Mouse (Mus musculus) embryonic facial prominence, embryonic 13.5 days (tissue): ENCODE results near the gene Rnf135. TPM values are rescaled to one million over a fixed set of nuclear protein-coding genes. Genes with fewer than 3 reads are reported as not detected.
"Not testable (repeated sequence)": the region's sequence is repeated elsewhere in the genome, so short reads cannot be mapped to it uniquely, and the experiment has no call there.

Source experiments
- ATAC-seq: fragments of 200-750 bp; cut with Nextera tagmentation; 2 replicates; pipeline ENCODE4 v1.8.0; 2017; ENCODE audit warnings: low read depth; ENCODE audit not compliant: insufficient number of reproducible peaks, insufficient read depth, low FRiP score, low TSS enrichment
- H3K27ac ChIP-seq: fragments of 300-500 bp; sonication (generic); 2 replicates; pipeline ENCODE4 v1.5.1; 2015; ENCODE audit warnings: moderate library complexity, mild to moderate bottlenecking, inconsistent platforms
- H3K27me3 ChIP-seq: fragments of 300-500 bp; sonication (generic); 2 replicates; pipeline ENCODE4 v1.6.1; 2015; ENCODE audit warnings: mild to moderate bottlenecking, inconsistent platforms
- H3K36me3 ChIP-seq: fragments of 300-500 bp; sonication (generic); 2 replicates; pipeline ENCODE4 v1.6.1; 2015; ENCODE audit warnings: mild to moderate bottlenecking, inconsistent platforms
- H3K4me1 ChIP-seq: fragments of 300-500 bp; sonication (generic); 2 replicates; pipeline ENCODE4 v1.6.1; 2015; ENCODE audit warnings: inconsistent platforms
- H3K4me2 ChIP-seq: fragments of 300-500 bp; sonication (generic); 2 replicates; pipeline ENCODE4 v1.6.1; 2015; ENCODE audit warnings: moderate library complexity, mild to moderate bottlenecking, inconsistent platforms
- H3K4me3 ChIP-seq: fragments of 300-500 bp; sonication (generic); 2 replicates; pipeline ENCODE4 v1.5.1; 2015; ENCODE audit warnings: mild to moderate bottlenecking, inconsistent platforms
- H3K9ac ChIP-seq: fragments of 300-500 bp; sonication (generic); 2 replicates; pipeline ENCODE4 v1.6.1; 2015; ENCODE audit warnings: mild to moderate bottlenecking, inconsistent platforms
- H3K9me3 ChIP-seq: fragments of 300-500 bp; sonication (generic); 2 replicates; pipeline ENCODE4 v1.6.1; 2016; ENCODE audit warnings: inconsistent platforms
- WGBS: fragments of 180-500 bp; shearing (Covaris S2); methylation state at CpG from one replicate; pipeline ENCODE4 v1.1.7; 2015; ENCODE audit warnings: mixed read lengths; 5-methylcytosine and 5-hydroxymethylcytosine counted together
- polyA plus RNA-seq: library from polyadenylated mRNA; unstranded; fragments of >200 nt; fragmentation: Nextera tagmentation; extraction: Ambion mirVana; gene quantifications from 2 replicates; pipeline ENCODE4 v1.2.1, GENCODE M21; 2015

The Rnf135 gene
- polyA plus RNA-seq, 1 experiment from 2014 or later: 8.1 TPM

DNA sequence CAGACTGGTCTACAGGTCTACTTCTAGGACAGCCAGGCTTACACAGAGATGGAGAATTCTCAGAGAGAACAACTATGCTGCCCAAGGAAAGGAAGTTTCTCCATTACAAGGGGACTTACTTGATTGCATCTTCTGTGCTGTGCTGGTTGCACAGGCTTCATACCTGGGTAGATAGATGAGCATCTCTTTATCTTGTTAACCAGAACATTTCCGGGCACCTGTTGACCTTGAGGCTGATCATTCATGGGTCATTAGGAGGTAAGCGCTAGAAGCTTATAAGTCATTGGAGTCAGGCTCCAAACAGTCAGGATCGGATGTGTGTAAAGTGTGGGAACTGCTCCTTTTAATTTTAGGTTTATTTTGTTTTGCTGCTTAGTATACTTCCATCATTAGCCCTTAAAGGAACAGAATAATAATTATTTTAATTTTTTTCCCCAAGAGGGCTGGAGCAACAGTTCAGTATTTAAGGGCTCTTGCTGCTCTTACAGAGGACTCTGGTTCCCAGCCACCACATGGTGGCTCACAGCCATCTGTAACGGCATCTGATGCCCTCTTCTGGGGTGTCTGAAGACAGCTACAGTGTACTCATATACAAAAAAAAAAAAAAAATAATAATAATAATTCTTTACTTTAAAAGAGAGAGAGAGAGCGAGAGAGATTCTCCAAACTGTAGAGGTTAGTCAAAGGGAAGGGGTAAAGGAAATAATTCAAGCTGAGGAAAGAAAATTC is 2.5 kb upstream of the Rnf135 start:
- WGBS: 75% methylated on average over 5 of the region's 5 CpGs
- no peaks in the 10 kb centered on the region for H3K9me3 ChIP-seq
- ATAC-seq: no peak
- no peaks in the 10 kb centered on the region for H3K27me3 ChIP-seq
- no peak overlapping the region for H3K27ac ChIP-seq
- H3K9ac ChIP-seq: no peak overlapping the region
- H3K4me1 ChIP-seq: peaks cover 5% of the 10 kb centered on the region; the same call in 1 of the 2 replicates
- no peaks in the 10 kb centered on the region for H3K36me3 ChIP-seq
- H3K4me2 ChIP-seq: no peak overlapping the region
- H3K4me3 ChIP-seq: no peak overlapping the region

DNA sequence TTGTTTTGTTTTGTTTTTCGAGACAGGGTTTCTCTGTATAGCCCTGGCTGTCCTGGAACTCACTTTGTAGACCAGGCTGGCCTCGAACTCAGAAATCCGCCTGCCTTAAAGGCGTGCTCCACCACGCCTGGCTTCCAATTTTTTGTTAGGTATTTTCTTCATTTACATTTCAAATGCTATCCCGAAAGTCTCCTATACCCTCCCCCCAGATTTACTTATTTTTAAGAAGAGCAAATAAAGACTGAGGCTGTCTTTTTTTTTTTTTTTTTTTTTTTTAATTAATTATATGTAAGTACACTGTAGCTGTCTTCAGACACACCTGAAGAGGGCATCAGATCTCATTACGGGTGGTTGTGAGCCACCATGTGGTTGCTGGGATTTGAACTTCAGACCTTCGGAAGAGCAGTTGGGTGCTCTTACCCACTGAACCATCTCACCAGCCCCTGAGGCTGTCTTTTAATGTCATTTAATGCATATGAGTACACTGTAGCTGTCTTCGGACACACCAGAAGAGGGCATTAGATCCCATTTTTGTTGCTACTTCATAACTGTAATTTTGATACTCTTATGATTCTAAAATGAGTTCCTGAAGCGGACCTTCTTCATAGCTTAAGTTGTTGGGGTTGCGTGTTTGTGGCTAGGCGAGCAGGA is 472 bp upstream of the Rnf135 start:
- peak overlapping the region; percentile 65 for H3K4me3 ChIP-seq
- not testable (repeated sequence) for ATAC-seq

DNA sequence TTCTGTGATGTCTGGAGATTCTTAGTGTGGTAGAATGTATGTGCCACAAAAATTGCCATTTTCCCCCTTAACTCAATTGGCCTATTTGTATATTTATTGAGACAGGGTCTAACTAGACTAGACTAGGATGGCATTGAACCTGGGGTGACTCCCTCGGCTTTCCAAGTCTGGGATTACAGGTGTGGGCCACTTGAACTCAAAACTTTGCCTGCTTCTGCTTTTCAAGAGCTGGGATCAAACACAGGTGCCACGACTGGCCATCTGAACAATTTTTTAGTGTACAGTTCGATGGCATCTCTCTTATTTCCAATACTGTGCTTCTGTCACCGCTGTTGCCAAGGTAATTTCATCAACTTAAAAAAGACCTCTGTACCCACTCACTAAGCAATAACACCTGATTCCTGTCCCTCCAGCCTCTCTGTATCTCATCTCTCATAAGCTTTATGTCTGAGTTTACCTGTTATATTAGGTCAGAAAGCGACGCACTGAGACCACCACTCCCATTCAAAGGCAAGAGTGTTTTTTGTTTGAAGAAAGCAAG is 950 bp downstream of the Rnf135 start:
- H3K27ac ChIP-seq: no peak overlapping the region
- H3K4me3 ChIP-seq: peak overlapping the region; percentile 65
- no peak for ATAC-seq
- peak overlapping the region; percentile 78 for H3K4me2 ChIP-seq
- peak overlapping the region; percentile 84; the same call in 1 of the 2 replicates for H3K9ac ChIP-seq
- no peaks in the 10 kb centered on the region for H3K9me3 ChIP-seq
- peaks cover 5% of the 10 kb centered on the region; the same call in 1 of the 2 replicates for H3K4me1 ChIP-seq
- H3K27me3 ChIP-seq: no peaks in the 10 kb centered on the region
- H3K36me3 ChIP-seq: no peaks in the 10 kb centered on the region
- WGBS: 84% methylated on average over 6 of the region's 6 CpGs

More for the DNA sequence above, 472 bp upstream of the Rnf135 start:
- not testable (repeated sequence) for H3K27me3 ChIP-seq, H3K36me3 ChIP-seq, H3K4me1 ChIP-seq, H3K9me3 ChIP-seq
- Histone ChIP-seq H3K4me2 (peak overlapping the region; percentile 78), H3K27ac (peak overlapping the region; percentile 85; the same call in 1 of the 2 replicates), H3K9ac (peak overlapping the region; percentile 84)
- 41% methylated on average over 12 of the region's 12 CpGs for WGBS

DNA sequence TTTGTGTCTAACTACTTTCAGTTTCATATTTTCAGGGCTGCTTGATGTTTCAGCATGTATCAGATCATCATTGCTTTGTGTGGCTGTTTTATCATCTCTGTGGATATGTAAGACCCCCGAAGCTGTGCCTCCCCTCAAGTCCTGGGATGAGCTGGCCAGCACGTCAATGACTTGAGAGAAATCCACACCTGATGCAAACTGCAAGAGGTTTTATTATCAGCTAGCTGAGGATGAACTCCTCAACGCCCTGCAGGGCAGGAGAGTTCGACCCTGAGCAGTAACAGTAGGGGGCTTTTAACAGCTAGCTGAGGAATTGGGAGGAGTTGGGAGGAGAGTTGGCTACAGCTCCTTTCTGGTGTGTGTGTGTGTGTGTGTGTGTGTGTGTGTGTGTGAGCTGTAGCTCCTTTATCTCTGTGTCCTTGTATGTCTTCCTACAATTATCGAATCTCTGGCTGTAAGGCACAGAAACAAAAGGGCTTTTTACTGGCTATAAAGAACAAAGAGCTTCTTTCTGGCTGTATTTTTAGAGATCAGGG is 1.9 kb downstream of the Rnf135 start:
- H3K27ac ChIP-seq, H3K9me3 ChIP-seq, H3K36me3 ChIP-seq, H3K4me3 ChIP-seq, H3K4me2 ChIP-seq, H3K9ac ChIP-seq, H3K4me1 ChIP-seq, ATAC-seq, H3K27me3 ChIP-seq: not testable (repeated sequence)
- WGBS: 59% methylated on average over 5 of the region's 5 CpGs

DNA sequence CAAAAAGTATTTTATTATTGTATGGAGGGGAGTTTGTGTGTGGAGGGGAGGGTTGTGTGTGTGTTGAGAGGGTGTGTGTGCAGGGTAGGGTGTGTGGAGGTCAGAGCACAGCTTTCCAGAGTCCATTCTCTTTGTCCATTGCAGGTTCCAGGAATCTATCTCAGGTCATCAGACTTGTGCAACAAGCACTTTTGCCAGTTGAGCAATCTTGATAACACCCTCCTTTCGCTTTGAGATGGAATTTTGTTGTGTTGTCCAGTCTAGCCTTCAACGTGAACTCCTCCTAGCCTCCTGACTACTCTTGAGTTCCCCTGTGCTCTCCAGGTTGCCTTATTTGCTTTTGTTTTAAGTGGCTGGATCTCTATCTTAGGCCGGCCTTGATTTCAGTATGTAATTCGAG is 6.6 kb downstream of the Rnf135 start:
- H3K36me3 ChIP-seq: peaks cover 8% of the 10 kb centered on the region
- ATAC-seq: no peak
- no peaks in the 10 kb centered on the region for H3K27me3 ChIP-seq
- no peak overlapping the region for H3K4me2 ChIP-seq
- no peaks in the 10 kb centered on the region for H3K4me1 ChIP-seq
- H3K9ac ChIP-seq: no peak overlapping the region
- no peak overlapping the region for H3K4me3 ChIP-seq
- WGBS: 61% methylated on average over 4 of the region's 4 CpGs
- no peak overlapping the region for H3K27ac ChIP-seq
- H3K9me3 ChIP-seq: no peaks in the 10 kb centered on the region; the same call in 1 of the 2 replicates

DNA sequence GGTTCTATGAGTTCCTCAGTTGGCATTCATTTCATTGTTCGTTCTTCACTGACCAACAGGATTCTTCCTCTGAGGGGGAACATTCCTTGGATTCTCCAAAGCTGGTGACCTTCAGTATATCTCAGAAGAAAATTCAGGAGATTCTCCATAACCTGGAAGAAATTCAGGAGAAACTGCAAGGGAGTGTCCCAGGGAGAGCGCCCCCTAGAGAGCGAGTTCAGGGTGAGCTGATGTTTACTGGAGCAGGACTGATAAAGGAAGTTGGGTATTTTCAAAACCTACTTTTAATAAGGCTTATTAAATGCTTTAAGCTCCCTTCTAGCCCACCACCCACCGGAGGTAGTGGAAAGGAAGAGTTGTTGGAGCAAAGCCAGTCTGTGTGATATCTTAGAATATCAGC is 10.2 kb downstream of the Rnf135 start:
- Histone ChIP-seq H3K4me2 (no peak overlapping the region), H3K4me3 (no peak overlapping the region), H3K9me3 (no peaks in the 10 kb centered on the region; the same call in 1 of the 2 replicates), H3K27me3 (no peaks in the 10 kb centered on the region), H3K27ac (no peak overlapping the region), H3K4me1 (no peaks in the 10 kb centered on the region), H3K36me3 (peaks cover 8% of the 10 kb centered on the region), H3K9ac (no peak overlapping the region)
- ATAC-seq: no peak
- 69% methylated on average over 4 of the region's 4 CpGs for WGBS

DNA sequence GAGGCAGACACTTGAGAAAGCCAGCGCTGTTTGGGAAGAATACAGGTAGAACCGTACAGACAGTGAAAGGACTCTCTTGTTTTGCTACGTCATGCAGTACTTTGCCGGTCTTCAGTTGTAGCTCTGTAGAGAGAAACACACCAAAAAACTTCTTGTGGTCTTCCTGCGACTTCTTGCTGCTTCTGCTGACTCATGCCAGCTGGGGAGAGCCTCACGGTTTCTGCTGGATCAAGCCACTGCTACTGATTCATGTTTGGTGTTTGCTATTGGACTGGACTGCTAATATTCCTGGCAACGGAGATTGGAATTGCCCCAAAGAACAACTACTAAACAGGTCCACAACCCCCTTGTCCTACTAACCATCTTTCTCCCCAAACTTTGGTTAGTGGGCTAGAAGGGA is 12.7 kb downstream of the Rnf135 start:
- no peak for ATAC-seq
- Histone ChIP-seq H3K4me3 (no peak overlapping the region), H3K4me2 (no peak overlapping the region), H3K4me1 (no peaks in the 10 kb centered on the region), H3K27me3 (no peaks in the 10 kb centered on the region), H3K36me3 (peaks cover 12% of the 10 kb centered on the region), H3K27ac (no peak overlapping the region), H3K9me3 (no peaks in the 10 kb centered on the region; the same call in 1 of the 2 replicates), H3K9ac (no peak overlapping the region)
- 86% methylated on average over 7 of the region's 7 CpGs for WGBS

DNA sequence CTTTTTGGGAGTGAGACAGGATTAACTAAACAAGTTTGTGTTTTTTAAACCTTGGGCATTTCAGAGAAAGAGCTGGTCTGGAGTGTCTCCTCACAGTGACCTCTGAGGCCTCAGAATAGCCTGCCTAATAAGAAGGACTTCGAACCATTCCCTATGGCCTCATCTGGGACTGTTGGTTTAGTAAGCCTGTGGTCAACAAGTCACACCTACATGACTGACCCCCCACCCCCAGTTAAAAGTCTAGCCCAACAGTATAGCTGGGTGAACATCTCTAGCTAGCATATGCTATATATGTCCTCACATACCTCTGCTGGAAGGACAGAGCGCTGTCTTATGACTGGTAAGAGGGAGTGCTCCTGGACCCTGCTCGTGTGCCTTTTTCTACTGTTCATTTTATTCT is 15.7 kb downstream of the Rnf135 start:
- no peaks in the 10 kb centered on the region for H3K27me3 ChIP-seq
- H3K4me1 ChIP-seq: no peaks in the 10 kb centered on the region
- no peak overlapping the region for H3K27ac ChIP-seq
- H3K4me3 ChIP-seq: no peak overlapping the region
- H3K9ac ChIP-seq: no peak overlapping the region
- H3K36me3 ChIP-seq: peaks cover 8% of the 10 kb centered on the region
- no peaks in the 10 kb centered on the region; the same call in 1 of the 2 replicates for H3K9me3 ChIP-seq
- 87% methylated on average over 3 of the region's 3 CpGs for WGBS
- no peak for ATAC-seq
- H3K4me2 ChIP-seq: no peak overlapping the region

DNA sequence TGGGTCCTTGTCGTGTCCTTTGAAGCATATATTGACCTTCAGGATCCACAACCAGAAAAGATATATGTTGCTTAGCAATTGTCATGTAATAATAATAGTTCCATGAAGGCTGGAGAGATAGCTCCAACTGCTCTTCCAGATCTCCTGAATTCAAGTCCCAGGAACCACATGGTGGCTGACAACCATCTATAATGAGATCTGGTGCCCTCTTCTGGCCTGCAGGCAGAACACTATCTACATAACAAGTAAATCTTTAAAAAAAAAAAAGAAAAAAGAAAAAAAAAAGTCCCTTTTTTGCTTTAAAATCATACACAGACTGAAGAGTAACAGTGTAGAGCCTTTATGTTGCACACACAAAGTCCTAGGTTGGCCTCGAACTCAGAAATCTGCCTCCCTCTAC is 16.1 kb downstream of the Rnf135 start:
- Histone ChIP-seq H3K27ac (no peak overlapping the region), H3K36me3 (peaks cover 4% of the 10 kb centered on the region; the same call in 1 of the 2 replicates), H3K9ac (no peak overlapping the region), H3K4me3 (no peak overlapping the region), H3K27me3 (no peaks in the 10 kb centered on the region), H3K4me2 (no peak overlapping the region), H3K9me3 (no peaks in the 10 kb centered on the region), H3K4me1 (no peaks in the 10 kb centered on the region)
- WGBS: 94% methylated on average over 2 of the region's 2 CpGs
- ATAC-seq: no peak

DNA sequence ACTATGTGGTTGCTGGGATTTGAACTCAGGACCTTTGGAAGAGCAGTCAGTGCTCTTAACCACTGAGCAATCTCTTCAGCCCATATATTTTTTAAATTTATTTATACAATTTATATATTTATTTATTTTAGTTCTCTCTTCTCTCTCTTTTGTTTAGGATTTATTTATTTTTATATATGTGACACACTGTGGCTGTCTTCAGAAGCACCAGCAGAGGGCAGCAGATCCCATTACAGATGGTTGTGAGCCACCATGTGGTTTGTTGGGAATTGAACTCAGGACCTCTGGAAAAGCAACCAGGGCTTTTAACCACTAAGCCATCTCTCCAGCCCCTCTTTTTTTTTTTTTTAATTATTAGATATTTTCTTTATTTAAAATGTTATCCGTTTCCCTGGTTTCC is 16.7 kb downstream of the Rnf135 start:
- peaks cover 4% of the 10 kb centered on the region; the same call in 1 of the 2 replicates for H3K36me3 ChIP-seq
- H3K9ac ChIP-seq: no peak overlapping the region
- no peaks in the 10 kb centered on the region for H3K9me3 ChIP-seq
- H3K4me3 ChIP-seq: no peak overlapping the region
- H3K27ac ChIP-seq: no peak overlapping the region
- WGBS: 75% methylated on average over 1 of the region's 1 CpGs
- ATAC-seq: no peak
- no peaks in the 10 kb centered on the region for H3K27me3 ChIP-seq
- no peaks in the 10 kb centered on the region for H3K4me1 ChIP-seq
- H3K4me2 ChIP-seq: no peak overlapping the region

DNA sequence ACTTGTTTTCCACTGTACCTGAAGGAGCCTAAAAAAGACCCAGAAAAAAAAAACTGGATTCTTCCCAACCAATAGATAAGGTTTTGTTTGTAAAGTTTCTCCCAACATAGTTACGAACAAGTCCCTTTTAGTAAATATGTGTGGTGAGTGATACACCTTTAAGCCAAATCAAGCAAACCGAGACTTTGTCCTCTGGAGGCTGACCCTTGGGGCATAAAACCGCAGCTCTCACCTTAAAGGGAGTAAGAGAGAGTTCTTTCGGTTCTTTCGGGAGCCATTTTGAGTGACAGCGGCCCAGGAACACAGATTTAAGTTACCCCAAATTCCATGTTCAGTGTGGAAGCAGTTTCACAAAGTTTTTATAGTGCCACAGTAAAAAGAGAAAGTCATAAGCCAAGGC is 18.6 kb downstream of the Rnf135 start:
- no peaks in the 10 kb centered on the region for H3K9me3 ChIP-seq
- ATAC-seq: no peak
- WGBS: 69% methylated on average over 6 of the region's 6 CpGs
- H3K36me3 ChIP-seq: peaks cover 4% of the 10 kb centered on the region; the same call in 1 of the 2 replicates
- no peaks in the 10 kb centered on the region for H3K27me3 ChIP-seq
- H3K9ac ChIP-seq: no peak overlapping the region
- no peak overlapping the region for H3K27ac ChIP-seq
- H3K4me2 ChIP-seq: no peak overlapping the region
- no peak overlapping the region for H3K4me3 ChIP-seq
- no peaks in the 10 kb centered on the region for H3K4me1 ChIP-seq
